Mouse (Mus musculus): Measurements from ENCODE around the gene Ankmy1. TPM values are rescaled to one million over a fixed set of nuclear protein-coding genes. Genes with fewer than 3 reads are reported as not detected.

Gene Ankmy1
- polyA plus RNA-seq, 1 experiment = not detected

DNA sequence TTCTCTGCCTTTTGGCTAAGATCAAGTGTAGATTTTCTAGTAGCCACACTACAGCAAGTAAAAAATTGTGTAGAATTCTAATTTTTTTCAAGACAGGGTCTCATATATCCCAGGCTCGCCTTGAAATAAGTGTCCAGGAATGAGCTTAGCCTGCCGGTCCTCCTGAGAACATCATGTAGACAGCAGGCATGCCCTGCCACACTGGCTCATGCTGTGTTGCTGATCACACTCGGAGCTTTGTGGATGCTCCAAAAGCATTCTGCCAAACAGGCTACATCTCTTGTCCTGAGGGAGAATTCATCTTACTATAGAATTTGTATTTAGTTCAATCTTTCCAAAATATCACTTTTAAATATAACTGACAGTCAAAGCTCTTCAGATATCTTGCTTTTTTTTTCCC, 9.9 kb downstream of the Ankmy1 start:
- Histone ChIP-seq H3K27me3 (ENCODE audit: control insufficient read depth, insufficient read depth, low read length) (peaks cover 4% of the 10 kb centered on the region; the same call in 1 of the 2 replicates), H3K27ac (ENCODE audit: insufficient read depth, low read depth, low read length) (no peak overlapping the region), H3K36me3 (ENCODE audit: control insufficient read depth, insufficient read depth, low read length) (no peaks in the 10 kb centered on the region), H3K4me1 (ENCODE audit: control insufficient read depth, insufficient read depth, insufficient read length, low read length) (no peaks in the 10 kb centered on the region), H3K4me3 (ENCODE audit: low read depth, low read length) (no peak overlapping the region)
- TF ChIP-seq POLR2A (IDR thresholded peaks at IDR 0.05; ENCODE audit: low read depth, low read length) (no peak), CTCF (IDR thresholded peaks at IDR 0.05; ENCODE audit: extremely low read depth, insufficient read length, insufficient replicate concordance, low read depth, low read length) (no peak)
- 65% methylated on average over 3 of the region's 3 CpGs for WGBS

GRCm38 (mm10) chr1:92888901-92889655, 13.6 kb downstream of the Ankmy1 start:
- Histone ChIP-seq H3K36me3 (ENCODE audit: control insufficient read depth, insufficient read depth, low read length) (no peaks in the 10 kb centered on the region), H3K4me3 (ENCODE audit: low read depth, low read length) (no peak overlapping the region), H3K27ac (ENCODE audit: insufficient read depth, low read depth, low read length) (no peak overlapping the region), H3K4me1 (ENCODE audit: control insufficient read depth, insufficient read depth, insufficient read length, low read length) (no peaks in the 10 kb centered on the region), H3K27me3 (ENCODE audit: control insufficient read depth, insufficient read depth, low read length) (no peaks in the 10 kb centered on the region)
- no peak for TF ChIP-seq CTCF (IDR thresholded peaks at IDR 0.05; ENCODE audit: extremely low read depth, insufficient read length, insufficient replicate concordance, low read depth, low read length)
- no peak for TF ChIP-seq POLR2A (IDR thresholded peaks at IDR 0.05; ENCODE audit: low read depth, low read length)
- 59% methylated on average over 7 of the region's 7 CpGs for WGBS

DNA sequence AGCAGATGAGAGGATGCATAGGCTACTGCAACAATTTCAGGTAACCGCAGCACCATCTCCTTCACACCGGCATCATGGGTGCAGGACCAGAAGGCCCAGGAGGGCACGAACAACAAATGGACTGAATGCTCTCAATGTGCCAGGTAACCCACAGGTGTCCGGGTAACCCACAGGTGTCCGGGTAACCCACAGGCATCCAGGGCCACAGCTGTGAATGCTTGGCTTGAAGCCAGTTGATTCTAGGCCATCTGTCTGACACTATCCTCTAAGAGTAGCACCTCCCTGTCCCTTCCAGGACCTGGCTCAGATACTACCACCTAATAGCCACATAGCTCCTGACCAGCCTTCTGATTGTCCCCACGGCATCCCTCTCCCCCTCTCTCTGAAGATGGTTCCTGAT, 20.7 kb downstream of the Ankmy1 start:
- 68% methylated on average over 6 of the region's 6 CpGs for WGBS
- TF ChIP-seq POLR2A (IDR thresholded peaks at IDR 0.05; ENCODE audit: low read depth, low read length) = no peak
- no peak for TF ChIP-seq CTCF (IDR thresholded peaks at IDR 0.05; ENCODE audit: extremely low read depth, insufficient read length, insufficient replicate concordance, low read depth, low read length)
- Histone ChIP-seq H3K36me3 (ENCODE audit: control insufficient read depth, insufficient read depth, low read length) (no peaks in the 10 kb centered on the region), H3K27me3 (ENCODE audit: control insufficient read depth, insufficient read depth, low read length) (no peaks in the 10 kb centered on the region), H3K4me3 (ENCODE audit: low read depth, low read length) (no peak overlapping the region), H3K27ac (ENCODE audit: insufficient read depth, low read depth, low read length) (no peak overlapping the region), H3K4me1 (ENCODE audit: control insufficient read depth, insufficient read depth, insufficient read length, low read length) (no peaks in the 10 kb centered on the region)

DNA sequence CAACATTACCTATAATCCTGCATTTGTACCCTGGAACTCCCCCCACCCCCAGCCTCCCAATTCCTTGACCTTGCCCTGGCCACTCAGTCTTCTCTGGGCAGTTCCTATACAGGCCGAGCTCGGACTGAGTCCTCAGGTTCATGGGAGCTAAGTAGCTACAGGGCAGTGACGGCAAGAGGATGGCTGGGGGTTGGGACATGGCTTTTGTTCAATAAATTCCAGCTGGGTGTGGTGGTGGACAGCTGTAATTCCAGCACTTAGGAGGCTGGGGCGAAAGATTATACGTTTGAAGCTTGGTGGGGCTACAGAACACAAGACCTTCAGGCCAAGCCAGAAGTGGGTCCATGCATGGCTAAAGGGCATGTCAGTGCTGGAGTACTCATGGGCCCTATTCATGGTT, 22.6 kb downstream of the Ankmy1 start:
- Histone ChIP-seq H3K4me1 (ENCODE audit: control insufficient read depth, insufficient read depth, insufficient read length, low read length) (no peaks in the 10 kb centered on the region), H3K36me3 (ENCODE audit: control insufficient read depth, insufficient read depth, low read length) (no peaks in the 10 kb centered on the region), H3K27me3 (ENCODE audit: control insufficient read depth, insufficient read depth, low read length) (no peaks in the 10 kb centered on the region), H3K27ac (ENCODE audit: insufficient read depth, low read depth, low read length) (no peak overlapping the region), H3K4me3 (ENCODE audit: low read depth, low read length) (no peak overlapping the region)
- 74% methylated on average over 5 of the region's 5 CpGs for WGBS
- TF ChIP-seq CTCF (IDR thresholded peaks at IDR 0.05; ENCODE audit: extremely low read depth, insufficient read length, insufficient replicate concordance, low read depth, low read length) = no peak
- no peak for TF ChIP-seq POLR2A (IDR thresholded peaks at IDR 0.05; ENCODE audit: low read depth, low read length)

GRCm38 (mm10) chr1:92879266-92879665, 23.4 kb downstream of the Ankmy1 start:
- WGBS = 88% methylated on average over 12 of the region's 12 CpGs
- H3K36me3 ChIP-seq (ENCODE audit: control insufficient read depth, insufficient read depth, low read length) = no peaks in the 10 kb centered on the region
- no peak for TF ChIP-seq POLR2A (IDR thresholded peaks at IDR 0.05; ENCODE audit: low read depth, low read length)

GRCm38 (mm10) chr1:92878066-92878741, 24.5 kb downstream of the Ankmy1 start:
- H3K36me3 ChIP-seq (ENCODE audit: control insufficient read depth, insufficient read depth, low read length) = no peaks in the 10 kb centered on the region
- 67% methylated on average over 13 of the region's 13 CpGs for WGBS
- no peak overlapping the region for H3K4me3 ChIP-seq (ENCODE audit: low read depth, low read length)
- H3K27me3 ChIP-seq (ENCODE audit: control insufficient read depth, insufficient read depth, low read length) = no peaks in the 10 kb centered on the region
- TF ChIP-seq CTCF (IDR thresholded peaks at IDR 0.05; ENCODE audit: extremely low read depth, insufficient read length, insufficient replicate concordance, low read depth, low read length) = no peak
- TF ChIP-seq POLR2A (IDR thresholded peaks at IDR 0.05; ENCODE audit: low read depth, low read length) = no peak
- no peak overlapping the region for H3K27ac ChIP-seq (ENCODE audit: insufficient read depth, low read depth, low read length)
- no peaks in the 10 kb centered on the region for H3K4me1 ChIP-seq (ENCODE audit: control insufficient read depth, insufficient read depth, insufficient read length, low read length)

More at GRCm38 (mm10) chr1:92879266-92879665, 23.4 kb downstream of the Ankmy1 start:
- Histone ChIP-seq H3K4me3 (ENCODE audit: low read depth, low read length) (no peak overlapping the region), H3K27ac (ENCODE audit: insufficient read depth, low read depth, low read length) (no peak overlapping the region), H3K4me1 (ENCODE audit: control insufficient read depth, insufficient read depth, insufficient read length, low read length) (no peaks in the 10 kb centered on the region), H3K27me3 (ENCODE audit: control insufficient read depth, insufficient read depth, low read length) (no peaks in the 10 kb centered on the region)

- Histone ChIP-seq H3K36me3 (ENCODE audit: control insufficient read depth, insufficient read depth, low read length) (no peaks in the 10 kb centered on the region), H3K4me1 (ENCODE audit: control insufficient read depth, insufficient read depth, insufficient read length, low read length) (no peaks in the 10 kb centered on the region), H3K27me3 (ENCODE audit: control insufficient read depth, insufficient read depth, low read length) (no peaks in the 10 kb centered on the region), H3K4me3 (ENCODE audit: low read depth, low read length) (no peak overlapping the region), H3K27ac (ENCODE audit: insufficient read depth, low read depth, low read length) (no peak overlapping the region)
- 42% methylated on average over 12 of the region's 12 CpGs for WGBS
- no peak for TF ChIP-seq CTCF (IDR thresholded peaks at IDR 0.05; ENCODE audit: extremely low read depth, insufficient read length, insufficient replicate concordance, low read depth, low read length)
- no peak for TF ChIP-seq POLR2A (IDR thresholded peaks at IDR 0.05; ENCODE audit: low read depth, low read length)
Measured at GRCm38 (mm10) chr1:92877431-92877978, 25.2 kb downstream of the Ankmy1 start.
